Mouse (Mus musculus): Measurements from ENCODE around the gene Thsd4. TPM values are rescaled to one million over a fixed set of nuclear protein-coding genes. Genes with fewer than 3 reads are reported as not detected.

The Thsd4 gene
- polyA plus RNA-seq, 1 experiment from 2014 or later = 3.0 TPM

GRCm38 (mm10) chr9:60124102-60124501 is 397.7 kb downstream of the Thsd4 start:
- Histone ChIP-seq H3K27me3 (ENCODE audit: control insufficient read depth, insufficient read depth, low read length) (no peaks in the 10 kb centered on the region), H3K9ac (replicated peaks; ENCODE audit: low read length) (no peak overlapping the region), H3K4me1 (ENCODE audit: control insufficient read depth, insufficient read depth, low read length) (no peaks in the 10 kb centered on the region), H3K36me3 (replicated peaks; ENCODE audit: control insufficient read depth, insufficient read depth, low read depth, low read length) (no peaks in the 10 kb centered on the region), H3K4me3 (ENCODE audit: low read depth, low read length) (no peak overlapping the region), H3K9me3 (replicated peaks; ENCODE audit: control insufficient read depth, low read length) (no peaks in the 10 kb centered on the region), H3K27ac (replicated peaks; ENCODE audit: low read depth, low read length) (no peak overlapping the region), H3K4me2 (ENCODE audit: low read depth, low read length) (no peak overlapping the region)
- no peak for ATAC-seq (replicated peaks; ENCODE audit: insufficient number of reproducible peaks, low FRiP score, low TSS enrichment, low read depth)
- 76% methylated on average over 9 of the region's 9 CpGs for WGBS
- no peak for DNase-seq (ENCODE audit: low spot score)

- ATAC-seq (replicated peaks; ENCODE audit: insufficient number of reproducible peaks, low FRiP score, low TSS enrichment, low read depth) = no peak
- Histone ChIP-seq H3K4me3 (ENCODE audit: low read depth, low read length) (no peak overlapping the region), H3K27ac (replicated peaks; ENCODE audit: low read depth, low read length) (no peak overlapping the region), H3K36me3 (replicated peaks; ENCODE audit: control insufficient read depth, insufficient read depth, low read depth, low read length) (no peaks in the 10 kb centered on the region), H3K4me1 (ENCODE audit: control insufficient read depth, insufficient read depth, low read length) (no peaks in the 10 kb centered on the region), H3K27me3 (ENCODE audit: control insufficient read depth, insufficient read depth, low read length) (no peaks in the 10 kb centered on the region), H3K4me2 (ENCODE audit: low read depth, low read length) (no peak overlapping the region), H3K9ac (replicated peaks; ENCODE audit: low read length) (no peak overlapping the region), H3K9me3 (replicated peaks; ENCODE audit: control insufficient read depth, low read length) (no peaks in the 10 kb centered on the region)
- 90% methylated on average over 1 of the region's 1 CpGs for WGBS
- DNase-seq (ENCODE audit: low spot score) = no peak
Observed at GRCm38 (mm10) chr9:60123066-60123465, 398.8 kb downstream of the Thsd4 start.

- H3K4me3 ChIP-seq (ENCODE audit: low read depth, low read length) = no peak overlapping the region
- no peak overlapping the region for H3K4me2 ChIP-seq (ENCODE audit: low read depth, low read length)
- H3K36me3 ChIP-seq (replicated peaks; ENCODE audit: control insufficient read depth, insufficient read depth, low read depth, low read length) = no peaks in the 10 kb centered on the region
- no peaks in the 10 kb centered on the region for H3K27me3 ChIP-seq (ENCODE audit: control insufficient read depth, insufficient read depth, low read length)
- H3K27ac ChIP-seq (replicated peaks; ENCODE audit: low read depth, low read length) = peak overlapping the region; percentile 53; the same call in 1 of the 2 replicates
- H3K9ac ChIP-seq (replicated peaks; ENCODE audit: low read length) = no peak overlapping the region
- H3K4me1 ChIP-seq (ENCODE audit: control insufficient read depth, insufficient read depth, low read length) = no peaks in the 10 kb centered on the region
- H3K9me3 ChIP-seq (replicated peaks; ENCODE audit: control insufficient read depth, low read length) = no peaks in the 10 kb centered on the region
- DNase-seq (ENCODE audit: low spot score) (peak; percentile 48), ATAC-seq (replicated peaks; ENCODE audit: insufficient number of reproducible peaks, low FRiP score, low TSS enrichment, low read depth) (no peak)
- 46% methylated on average over 7 of the region's 7 CpGs for WGBS
Observed at GRCm38 (mm10) chr9:60119846-60120245, 402.0 kb downstream of the Thsd4 start.

- Histone ChIP-seq H3K27me3 (ENCODE audit: control insufficient read depth, insufficient read depth, low read length) (no peaks in the 10 kb centered on the region), H3K9me3 (replicated peaks; ENCODE audit: control insufficient read depth, low read length) (no peaks in the 10 kb centered on the region), H3K36me3 (replicated peaks; ENCODE audit: control insufficient read depth, insufficient read depth, low read depth, low read length) (no peaks in the 10 kb centered on the region), H3K4me2 (ENCODE audit: low read depth, low read length) (no peak overlapping the region), H3K4me3 (ENCODE audit: low read depth, low read length) (no peak overlapping the region), H3K4me1 (ENCODE audit: control insufficient read depth, insufficient read depth, low read length) (no peaks in the 10 kb centered on the region), H3K27ac (replicated peaks; ENCODE audit: low read depth, low read length) (no peak overlapping the region), H3K9ac (replicated peaks; ENCODE audit: low read length) (no peak overlapping the region)
- DNase-seq (ENCODE audit: low spot score) = no peak
- no peak for ATAC-seq (replicated peaks; ENCODE audit: insufficient number of reproducible peaks, low FRiP score, low TSS enrichment, low read depth)
- whole genome bisulfite sequencing = 66% methylated on average over 7 of the region's 7 CpGs
Observed at GRCm38 (mm10) chr9:60117831-60118230, 404.0 kb downstream of the Thsd4 start.

- no peak for ATAC-seq (replicated peaks; ENCODE audit: insufficient number of reproducible peaks, low FRiP score, low TSS enrichment, low read depth)
- no peaks in the 10 kb centered on the region for H3K4me1 ChIP-seq (ENCODE audit: control insufficient read depth, insufficient read depth, low read length)
- no peaks in the 10 kb centered on the region for H3K27me3 ChIP-seq (ENCODE audit: control insufficient read depth, insufficient read depth, low read length)
- no peaks in the 10 kb centered on the region for H3K9me3 ChIP-seq (replicated peaks; ENCODE audit: control insufficient read depth, low read length)
- H3K9ac ChIP-seq (replicated peaks; ENCODE audit: low read length) = no peak overlapping the region
- no peak overlapping the region for H3K4me3 ChIP-seq (ENCODE audit: low read depth, low read length)
- H3K27ac ChIP-seq (replicated peaks; ENCODE audit: low read depth, low read length) = no peak overlapping the region
- no peaks in the 10 kb centered on the region for H3K36me3 ChIP-seq (replicated peaks; ENCODE audit: control insufficient read depth, insufficient read depth, low read depth, low read length)
- H3K4me2 ChIP-seq (ENCODE audit: low read depth, low read length) = no peak overlapping the region
- WGBS = 68% methylated on average over 6 of the region's 6 CpGs
- no peak for DNase-seq (ENCODE audit: low spot score)
Observed at GRCm38 (mm10) chr9:60115711-60116247, 406.1 kb downstream of the Thsd4 start.

GRCm38 (mm10) chr9:60115306-60115705 is 406.5 kb downstream of the Thsd4 start:
- no peak for ATAC-seq (replicated peaks; ENCODE audit: insufficient number of reproducible peaks, low FRiP score, low TSS enrichment, low read depth)
- Histone ChIP-seq H3K9ac (replicated peaks; ENCODE audit: low read length) (no peak overlapping the region), H3K4me2 (ENCODE audit: low read depth, low read length) (no peak overlapping the region), H3K4me3 (ENCODE audit: low read depth, low read length) (no peak overlapping the region), H3K9me3 (replicated peaks; ENCODE audit: control insufficient read depth, low read length) (no peaks in the 10 kb centered on the region), H3K27ac (replicated peaks; ENCODE audit: low read depth, low read length) (no peak overlapping the region), H3K36me3 (replicated peaks; ENCODE audit: control insufficient read depth, insufficient read depth, low read depth, low read length) (no peaks in the 10 kb centered on the region), H3K4me1 (ENCODE audit: control insufficient read depth, insufficient read depth, low read length) (no peaks in the 10 kb centered on the region), H3K27me3 (ENCODE audit: control insufficient read depth, insufficient read depth, low read length) (no peaks in the 10 kb centered on the region)
- no peak for DNase-seq (ENCODE audit: low spot score)
- WGBS = 90% methylated on average over 9 of the region's 9 CpGs

GRCm38 (mm10) chr9:60110200-60110599 is 411.6 kb downstream of the Thsd4 start:
- Histone ChIP-seq H3K9me3 (replicated peaks; ENCODE audit: control insufficient read depth, low read length) (no peaks in the 10 kb centered on the region), H3K4me1 (ENCODE audit: control insufficient read depth, insufficient read depth, low read length) (no peaks in the 10 kb centered on the region), H3K27ac (replicated peaks; ENCODE audit: low read depth, low read length) (no peak overlapping the region), H3K4me3 (ENCODE audit: low read depth, low read length) (no peak overlapping the region), H3K4me2 (ENCODE audit: low read depth, low read length) (no peak overlapping the region), H3K36me3 (replicated peaks; ENCODE audit: control insufficient read depth, insufficient read depth, low read depth, low read length) (no peaks in the 10 kb centered on the region), H3K27me3 (ENCODE audit: control insufficient read depth, insufficient read depth, low read length) (no peaks in the 10 kb centered on the region), H3K9ac (replicated peaks; ENCODE audit: low read length) (no peak overlapping the region)
- DNase-seq (ENCODE audit: low spot score) = peak; percentile 26
- WGBS = 60% methylated on average over 5 of the region's 5 CpGs
- no peak for ATAC-seq (replicated peaks; ENCODE audit: insufficient number of reproducible peaks, low FRiP score, low TSS enrichment, low read depth)

- Histone ChIP-seq H3K4me1 (ENCODE audit: control insufficient read depth, insufficient read depth, low read length) (no peaks in the 10 kb centered on the region), H3K36me3 (replicated peaks; ENCODE audit: control insufficient read depth, insufficient read depth, low read depth, low read length) (no peaks in the 10 kb centered on the region), H3K4me3 (ENCODE audit: low read depth, low read length) (no peak overlapping the region), H3K27ac (replicated peaks; ENCODE audit: low read depth, low read length) (no peak overlapping the region), H3K9ac (replicated peaks; ENCODE audit: low read length) (no peak overlapping the region), H3K4me2 (ENCODE audit: low read depth, low read length) (no peak overlapping the region), H3K9me3 (replicated peaks; ENCODE audit: control insufficient read depth, low read length) (no peaks in the 10 kb centered on the region), H3K27me3 (ENCODE audit: control insufficient read depth, insufficient read depth, low read length) (no peaks in the 10 kb centered on the region)
- no peak for DNase-seq (ENCODE audit: low spot score)
- 87% methylated on average over 6 of the region's 6 CpGs for WGBS
- no peak for ATAC-seq (replicated peaks; ENCODE audit: insufficient number of reproducible peaks, low FRiP score, low TSS enrichment, low read depth)
Observed at GRCm38 (mm10) chr9:60106683-60107082, 415.2 kb downstream of the Thsd4 start.
